Mouse (Mus musculus) embryonic fibroblast, embryonic 13.5 days (primary cell): ENCODE results near the gene Rbbp8nl. TPM values are rescaled to one million over a fixed set of nuclear protein-coding genes. Genes with fewer than 3 reads are reported as not detected.
A peak's percentile ranks its signal among the peaks of the same experiment; 100 is the strongest.

Experiments used
- H3K27ac ChIP-seq: 2 replicates; pipeline ENCODE4 v1.5.1; 2012; ENCODE audit warnings: low read length, control low read depth, inconsistent platforms; ENCODE audit not compliant: insufficient read depth
- H3K4me1 ChIP-seq: 2 replicates; pipeline ENCODE4 v1.6.1; 2011; ENCODE audit warnings: low read length; ENCODE audit not compliant: control insufficient read depth, insufficient read depth
- H3K4me3 ChIP-seq: 2 replicates; pipeline ENCODE4 v1.5.1; 2011; ENCODE audit warnings: mild to moderate bottlenecking, control low read depth, low read length; ENCODE audit not compliant: insufficient read depth
- CTCF ChIP-seq: IDR thresholded peaks from 2 replicates; pipeline ENCODE4 v1.5.1; 2011; ENCODE audit warnings: mild to moderate bottlenecking, control low read depth, low read length, moderate library complexity, borderline replicate concordance; ENCODE audit not compliant: insufficient read depth
- POLR2A ChIP-seq: IDR thresholded peaks from 2 replicates; pipeline ENCODE4 v1.6.1; 2011; ENCODE audit warnings: low read depth, mild to moderate bottlenecking, control low read depth, low read length, moderate library complexity
- polyA plus RNA-seq: library from polyadenylated mRNA; stranded (reverse); fragments of >200 nt; gene quantifications from 2 replicates; pipeline ENCODE4 v1.2.4, GENCODE M21; 2011; ENCODE audit warnings: low read depth; ENCODE audit not compliant: missing spikeins, insufficient read length

Gene Rbbp8nl
- polyA plus RNA-seq, 1 experiment = not detected

DNA sequence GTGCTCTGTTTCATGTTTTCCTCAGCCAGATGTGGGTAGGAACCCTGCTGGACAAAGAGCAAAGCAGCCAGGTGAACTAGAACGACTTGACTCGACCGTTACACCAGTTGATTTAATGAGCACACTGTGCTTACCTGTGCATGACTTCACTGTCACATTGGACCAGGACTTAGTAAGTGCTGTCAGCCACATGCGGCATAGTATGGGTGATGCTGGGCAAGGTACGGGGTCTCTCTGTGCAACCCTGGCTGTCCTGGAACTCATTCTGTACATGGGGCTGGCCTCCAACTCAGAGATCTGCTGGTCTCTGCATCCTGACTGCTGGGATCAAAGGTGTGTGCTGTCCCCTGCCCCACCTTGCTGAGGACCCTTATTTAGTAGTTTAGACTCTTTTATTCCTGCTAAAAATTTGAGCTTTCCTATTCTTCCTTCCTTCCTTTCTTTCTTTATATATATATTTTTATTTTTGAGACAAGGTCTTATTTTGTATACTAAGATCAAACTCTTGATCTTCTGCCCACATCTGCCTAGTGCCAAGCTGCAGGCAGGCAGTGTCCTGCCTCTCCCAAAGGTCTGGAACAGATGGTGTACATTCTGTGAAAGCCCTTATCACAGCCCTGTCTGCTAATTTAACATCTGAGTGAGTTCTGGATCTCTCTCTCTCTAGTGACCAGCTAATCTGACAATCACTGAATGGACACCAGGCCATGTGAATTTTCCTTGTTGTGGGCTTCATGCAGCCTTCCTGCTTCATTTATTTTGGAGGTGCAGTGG lies 35.1 kb downstream of the Rbbp8nl start:
- TF ChIP-seq POLR2A = no peak
- no peak for TF ChIP-seq CTCF
- peaks cover 4% of the 10 kb centered on the region for H3K4me1 ChIP-seq
- H3K27ac ChIP-seq = no peak overlapping the region
- H3K4me3 ChIP-seq = no peak overlapping the region

DNA sequence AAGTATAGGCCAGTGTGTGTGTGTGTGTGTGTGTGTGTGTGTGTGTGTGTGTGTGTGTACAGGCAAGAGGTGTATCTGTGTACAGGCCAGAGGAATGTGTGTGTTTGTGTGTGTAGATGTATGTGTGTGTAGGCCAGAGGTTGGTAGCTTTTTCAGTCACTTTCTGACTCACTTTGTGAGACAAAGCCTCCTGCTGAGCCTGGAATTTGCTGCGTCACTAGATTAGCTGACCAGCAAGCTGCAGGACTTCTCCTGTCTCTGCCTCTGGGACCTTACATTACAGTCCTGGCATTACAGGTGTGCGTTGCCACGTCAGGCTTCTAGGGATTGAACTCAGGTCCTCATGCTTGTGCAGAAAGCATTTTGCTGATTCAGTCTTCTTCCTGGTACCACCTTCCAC lies 37.8 kb downstream of the Rbbp8nl start:
- H3K27ac ChIP-seq = no peak overlapping the region; the same call in 1 of the 2 replicates
- TF ChIP-seq CTCF (no peak), POLR2A (no peak)
- peaks cover 7% of the 10 kb centered on the region for H3K4me1 ChIP-seq
- H3K4me3 ChIP-seq = no peak overlapping the region

DNA sequence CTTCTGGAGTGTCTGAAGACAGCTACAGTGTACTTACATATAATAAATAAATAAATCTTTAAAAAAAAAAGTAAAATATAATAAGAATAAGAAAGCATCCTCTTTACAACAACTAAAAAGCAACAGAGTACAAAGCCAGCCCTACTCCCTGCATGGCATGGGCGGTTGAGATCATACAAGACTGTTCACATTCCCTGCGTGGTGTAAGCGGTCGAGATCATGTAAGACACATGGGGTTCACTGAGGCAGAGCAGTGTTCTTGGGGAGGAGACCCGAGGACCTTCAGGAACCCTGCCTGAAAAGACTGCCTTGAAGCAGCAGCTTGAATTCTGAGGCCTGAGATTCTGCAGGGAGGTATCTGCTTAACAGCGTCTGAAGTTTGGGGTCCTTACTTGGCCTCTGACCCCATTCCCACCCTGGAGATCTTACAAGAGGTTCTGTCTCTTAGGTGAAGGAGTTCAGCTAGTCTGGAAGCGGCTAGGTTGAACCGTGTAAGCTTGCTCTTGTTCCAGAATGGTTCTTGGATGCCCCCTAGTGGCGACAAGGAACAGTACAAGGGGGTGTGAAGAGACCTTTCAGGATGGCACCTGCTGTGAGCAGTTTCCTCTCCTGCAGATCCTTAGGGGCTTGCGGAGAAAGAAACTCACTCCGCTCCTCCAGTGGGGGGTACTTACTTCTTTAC lies 38.6 kb downstream of the Rbbp8nl start:
- Histone ChIP-seq H3K4me1 (peaks cover 7% of the 10 kb centered on the region), H3K4me3 (no peak overlapping the region), H3K27ac (no peak overlapping the region)
- TF ChIP-seq POLR2A = no peak
- TF ChIP-seq CTCF = peak; percentile 58; the same call in 1 of the 2 replicates

DNA sequence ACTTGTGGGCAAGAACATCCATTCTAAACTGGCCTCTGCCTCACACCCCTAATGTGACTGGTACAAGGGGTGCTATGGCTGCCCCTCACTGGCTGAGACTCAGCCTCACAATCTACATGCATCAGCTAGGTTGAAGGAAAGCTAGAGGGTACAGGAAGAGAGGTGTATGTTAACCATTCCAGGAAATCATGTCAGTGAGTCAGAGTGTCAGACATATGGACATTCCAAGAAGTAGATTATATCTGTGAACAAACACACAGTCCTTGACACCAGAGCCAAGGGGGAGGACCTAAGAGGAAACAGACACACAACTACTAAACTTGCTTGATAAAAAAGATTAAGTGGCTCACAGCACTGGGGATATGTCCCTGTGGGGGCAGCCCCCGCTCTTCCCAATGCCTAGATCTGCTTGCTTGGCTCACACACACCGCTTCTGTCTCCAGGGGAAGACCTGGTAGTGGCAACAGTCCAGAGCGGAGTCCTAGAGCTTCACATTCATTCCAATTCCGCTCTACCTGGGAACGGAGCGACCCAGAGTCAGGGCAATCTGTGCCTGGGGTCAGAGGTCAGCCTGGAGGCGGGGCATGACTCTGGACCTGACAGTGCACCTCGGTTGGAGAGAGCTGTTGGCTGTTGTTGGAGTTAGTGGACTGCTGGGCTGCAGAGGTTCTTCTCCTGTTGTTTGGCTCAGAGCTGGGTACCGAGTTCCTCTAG lies 40.6 kb downstream of the Rbbp8nl start:
- Histone ChIP-seq H3K4me1 (peaks cover 7% of the 10 kb centered on the region), H3K4me3 (no peak overlapping the region), H3K27ac (peak overlapping the region; percentile 27; the same call in 1 of the 2 replicates)
- no peak for TF ChIP-seq POLR2A
- no peak for TF ChIP-seq CTCF

DNA sequence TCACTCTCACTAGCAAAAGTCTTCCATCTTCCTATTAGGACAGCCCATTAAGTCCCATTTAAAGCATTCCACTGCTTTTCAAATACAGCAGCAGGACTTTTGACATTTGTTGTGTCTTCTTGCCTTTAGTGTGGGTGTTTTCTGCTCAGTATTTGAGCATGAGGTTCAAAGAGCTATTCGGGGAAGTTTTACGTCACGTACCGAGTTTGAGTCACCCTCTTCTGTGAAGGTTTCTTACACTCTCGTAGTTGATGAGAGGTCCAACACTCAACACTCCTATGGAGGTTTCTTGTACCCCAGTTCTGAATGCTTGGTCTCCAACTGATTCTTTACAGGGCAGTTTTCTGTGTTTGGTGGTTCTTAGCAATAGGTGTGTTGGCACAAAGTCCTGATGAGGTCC lies 41.8 kb downstream of the Rbbp8nl start:
- Histone ChIP-seq H3K4me3 (no peak overlapping the region), H3K27ac (no peak overlapping the region), H3K4me1 (peaks cover 7% of the 10 kb centered on the region)
- TF ChIP-seq CTCF = no peak
- no peak for TF ChIP-seq POLR2A

DNA sequence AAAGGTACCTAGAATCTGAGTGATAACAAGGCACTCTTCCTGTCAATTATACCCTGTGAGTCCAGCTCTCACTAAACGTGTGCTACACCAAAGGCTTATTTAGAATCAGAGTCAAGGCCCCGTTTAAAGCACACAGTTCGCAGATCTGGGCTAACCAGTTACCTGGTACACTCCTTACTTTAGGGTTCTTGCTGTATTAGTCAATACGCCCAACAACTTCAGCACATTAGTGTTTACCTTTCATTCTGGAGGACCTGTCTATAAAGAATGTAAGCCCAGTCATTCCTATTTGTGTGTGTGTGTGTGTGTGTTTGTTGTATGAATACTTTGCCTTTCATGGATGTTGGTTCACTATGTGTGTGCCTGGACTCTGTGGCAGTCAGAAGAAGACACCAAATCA lies 46.6 kb downstream of the Rbbp8nl start:
- H3K4me3 ChIP-seq = no peak overlapping the region
- no peaks in the 10 kb centered on the region for H3K4me1 ChIP-seq
- TF ChIP-seq CTCF (no peak), POLR2A (no peak)
- no peak overlapping the region for H3K27ac ChIP-seq

DNA sequence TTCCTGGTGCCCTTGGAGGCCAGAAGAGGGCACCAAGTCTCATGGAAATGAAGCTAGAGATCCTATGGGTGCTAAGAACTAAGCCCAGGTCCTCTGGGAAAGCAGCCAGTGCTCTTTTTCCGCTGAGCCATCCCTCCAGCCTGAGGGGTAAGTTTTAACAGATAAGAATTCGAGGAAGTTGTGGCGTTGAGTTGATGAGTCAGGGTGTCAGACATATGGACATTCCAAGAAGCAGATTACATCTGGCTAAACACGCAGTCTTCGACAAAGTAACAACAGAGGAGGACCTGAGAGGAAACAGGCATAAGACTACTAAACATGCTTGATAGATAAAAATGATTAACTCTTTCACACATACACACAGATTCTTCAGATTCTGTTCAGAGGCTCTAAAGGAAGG lies 51.1 kb downstream of the Rbbp8nl start:
- Histone ChIP-seq H3K4me3 (no peak overlapping the region), H3K4me1 (no peaks in the 10 kb centered on the region), H3K27ac (no peak overlapping the region)
- TF ChIP-seq POLR2A (no peak), CTCF (no peak)

DNA sequence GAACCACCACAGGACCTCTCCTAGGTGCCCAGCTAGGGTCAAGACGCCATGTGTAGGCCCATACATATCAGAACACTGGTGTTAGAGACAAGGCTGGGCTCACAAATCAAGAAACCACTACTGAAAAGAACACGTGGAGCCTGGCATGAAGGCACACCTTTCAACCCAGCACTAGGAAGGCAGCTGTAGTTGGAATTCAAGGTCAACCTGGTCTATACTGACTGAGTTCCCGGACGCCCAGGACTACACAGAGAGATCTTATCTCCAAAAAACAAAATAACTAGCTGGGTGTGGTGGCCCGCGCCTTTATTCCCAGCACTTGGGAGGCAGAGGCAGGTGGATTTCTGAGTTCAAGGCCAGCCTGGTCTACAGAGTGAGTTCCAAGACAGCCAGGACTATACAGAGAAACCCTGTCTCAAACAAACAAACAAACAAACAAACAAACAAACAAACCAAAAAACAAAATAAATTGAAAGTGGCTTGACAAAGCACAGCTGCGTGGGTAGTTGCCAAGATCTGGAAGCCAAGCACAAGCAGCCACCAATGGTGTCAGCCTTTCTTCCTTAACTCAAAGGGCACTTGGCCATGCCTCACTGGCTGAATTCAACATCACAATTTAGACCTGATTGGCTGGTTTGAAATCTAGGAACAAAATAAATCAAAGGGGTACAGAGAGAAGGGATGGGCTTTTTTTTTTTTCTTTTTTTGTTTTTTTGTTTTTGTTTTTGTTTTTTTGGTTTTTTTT lies 51.9 kb downstream of the Rbbp8nl start:
- H3K27ac ChIP-seq = no peak overlapping the region
- H3K4me3 ChIP-seq = no peak overlapping the region
- H3K4me1 ChIP-seq = peaks cover 5% of the 10 kb centered on the region; the same call in 1 of the 2 replicates
- TF ChIP-seq POLR2A = no peak
- no peak for TF ChIP-seq CTCF

DNA sequence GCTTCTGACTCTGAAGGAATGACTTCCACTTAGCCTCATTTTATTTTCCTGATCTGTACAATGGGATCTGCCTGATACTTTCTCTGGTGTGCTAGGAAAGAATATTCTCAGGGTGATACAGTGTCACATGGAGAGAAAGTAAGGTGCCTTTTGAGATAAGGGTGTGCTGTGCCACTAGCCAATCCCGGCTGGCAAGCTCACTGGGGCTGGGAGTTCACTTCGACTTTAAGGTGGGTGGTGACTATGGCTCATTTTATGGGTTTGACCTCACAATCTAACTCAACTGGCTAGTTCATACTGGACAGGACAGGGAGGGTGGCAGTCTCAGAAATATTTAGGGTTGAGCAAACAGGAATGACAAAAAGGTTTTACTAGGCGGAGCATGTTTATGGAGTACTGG lies 52.7 kb downstream of the Rbbp8nl start:
- peaks cover 5% of the 10 kb centered on the region; the same call in 1 of the 2 replicates for H3K4me1 ChIP-seq
- no peak overlapping the region for H3K4me3 ChIP-seq
- no peak overlapping the region for H3K27ac ChIP-seq
- TF ChIP-seq CTCF (no peak), POLR2A (no peak)
